Mouse (Mus musculus) gastrocnemius, adult 2 months (tissue): Measurements from ENCODE around the gene Gm13030. TPM values are rescaled to one million over a fixed set of nuclear protein-coding genes. Genes with fewer than 3 reads are reported as not detected.
"Not testable (repeated sequence)": the region's sequence is repeated elsewhere in the genome, so short reads cannot be mapped to it uniquely, and the experiment has no call there.

ENCODE experiments used
- DNase-seq: peaks from one replicate; pipeline ENCODE4 v3.0.0; 2022
- H3K27ac ChIP-seq: fragments of 200-600 bp; 2 replicates; pipeline ENCODE4 v1.8.1; 2022; ENCODE audit warnings: mild to moderate bottlenecking
- H3K4me3 ChIP-seq: fragments of 200-600 bp; 2 replicates; pipeline ENCODE4 v1.8.1; 2022; ENCODE audit warnings: mild to moderate bottlenecking, moderate library complexity
- CTCF ChIP-seq: fragments of 200-600 bp; IDR thresholded peaks from 2 replicates; pipeline ENCODE4 v1.8.1; 2022; ENCODE audit warnings: antibody characterized with exemption, mild to moderate bottlenecking, moderate library complexity
- intact Hi-C: fragments of 180-260 bp; cut with DNase I; formaldehyde crosslinking; loops from one replicate; pipeline ENCODE4 v1.15.1; 2025
- total RNA-seq, 2 experiments: library from RNA; stranded (reverse); gene quantifications; 2 replicates each; pipeline ENCODE4 v1.2.3; 2021

The Gm13030 gene
- total RNA-seq, 2 experiments from 2014 or later, result not detected

- peak; percentile 87 for TF ChIP-seq CTCF
- Histone ChIP-seq H3K27ac (no peak overlapping the region), H3K4me3 (no peak overlapping the region)
- peak; percentile 88 for DNase-seq
- intact Hi-C loops, result loop anchor here (1.0 kb wide), 1 partner anchor 18 kb away; no protein-coding TSS in a partner anchor
Observed at GRCm38 (mm10) chr4:138884261-138884660, 10.5 kb upstream of the Gm13030 start.

DNA sequence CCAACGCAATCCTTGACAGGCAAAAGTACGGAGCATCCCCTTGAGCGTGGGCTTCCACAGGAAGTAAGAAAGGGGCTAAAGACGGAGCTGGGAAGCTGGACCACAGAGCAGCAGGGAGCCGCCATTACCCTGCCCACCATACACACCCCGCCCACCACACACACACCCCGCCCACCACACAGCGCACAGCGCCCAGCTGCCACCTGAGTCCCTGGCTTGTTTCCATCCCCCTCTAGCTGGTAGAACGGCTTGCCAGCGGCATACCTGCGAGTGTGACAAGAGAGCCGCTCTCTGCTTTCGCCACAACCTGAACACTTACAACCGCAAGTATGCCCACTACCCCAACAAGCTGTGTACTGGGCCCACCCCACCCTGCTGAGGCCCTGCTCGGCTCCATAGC is 8.4 kb upstream of the Gm13030 start:
- intact Hi-C loops, result no loop called here
- H3K4me3 ChIP-seq, result no peak overlapping the region
- no peak overlapping the region for H3K27ac ChIP-seq
- DNase-seq, result peak; percentile 23
- no peak for TF ChIP-seq CTCF

- intact Hi-C loops, result no loop called here
- TF ChIP-seq CTCF, result no peak
- peak; percentile 65 for DNase-seq
- peak overlapping the region; percentile 38; the same call in 1 of the 2 replicates for H3K27ac ChIP-seq
- H3K4me3 ChIP-seq, result no peak overlapping the region
Observed at GRCm38 (mm10) chr4:138880811-138881584, 7.2 kb upstream of the Gm13030 start.

- peak; percentile 16 for DNase-seq
- Histone ChIP-seq H3K27ac (no peak overlapping the region), H3K4me3 (no peak overlapping the region)
- intact Hi-C loops, result no loop called here
- TF ChIP-seq CTCF, result no peak
Observed at GRCm38 (mm10) chr4:138879808-138880207, 6.0 kb upstream of the Gm13030 start.

DNA sequence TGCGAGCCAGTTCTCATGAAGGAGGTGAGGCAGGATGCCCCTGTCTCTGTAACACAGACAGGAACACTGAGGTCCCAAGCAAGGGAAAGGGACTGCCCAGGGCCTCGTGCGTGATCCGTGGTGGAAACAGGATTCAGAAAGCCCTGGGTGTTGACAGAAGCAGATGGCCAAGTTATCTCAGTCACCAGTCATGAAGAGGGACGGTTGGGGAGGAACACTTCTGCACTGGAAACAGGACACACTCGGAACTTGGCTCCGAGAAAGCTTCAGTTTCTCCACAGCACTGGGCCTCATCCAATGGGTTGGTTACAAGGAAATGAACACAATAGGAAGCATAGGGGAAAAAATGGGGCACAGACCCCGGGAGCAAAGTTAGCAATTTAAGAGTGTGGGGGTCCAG is 5.0 kb upstream of the Gm13030 start:
- intact Hi-C loops, result no loop called here
- DNase-seq, result peak; percentile 51

GRCm38 (mm10) chr4:138877731-138878130 is 4.0 kb upstream of the Gm13030 start, which contains the start of gene Pla2g2e:
Gene Pla2g2e (plus strand): TSS chr4:138877942.
- TF ChIP-seq CTCF, result no peak
- intact Hi-C loops, result no loop called here
- peak within 1 kb of the TSS; percentile 49; the same call in 1 of the 2 replicates for H3K27ac ChIP-seq
- no peak within 1 kb of the TSS for H3K4me3 ChIP-seq
- DNase-seq, result peak; percentile 25

More for the DNA sequence above, 5.0 kb upstream of the Gm13030 start:
- H3K4me3 ChIP-seq, result no peak overlapping the region
- peak overlapping the region; percentile 49; the same call in 1 of the 2 replicates for H3K27ac ChIP-seq
- no peak for TF ChIP-seq CTCF

DNA sequence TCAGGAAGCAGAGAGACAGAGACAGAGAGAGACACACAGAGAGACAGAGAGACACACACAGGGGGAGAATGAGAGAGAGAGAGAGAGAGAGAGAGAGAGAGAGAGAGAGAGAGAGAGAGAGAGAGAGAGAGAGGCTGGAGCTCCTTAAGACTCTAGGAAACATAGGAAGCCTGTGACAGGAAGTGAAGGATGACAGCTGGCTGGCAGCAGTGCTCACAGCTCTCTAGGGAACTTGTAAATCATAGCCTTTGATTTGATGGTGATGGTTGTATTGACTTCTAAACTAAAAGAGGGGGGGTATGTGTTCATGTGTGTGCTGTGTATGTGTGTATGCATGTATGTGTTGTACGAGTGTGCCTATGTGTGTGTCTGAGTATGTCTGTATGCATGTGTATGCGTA is 2.2 kb upstream of the Gm13030 start:
- intact Hi-C loops, result no loop called here
- no peak for TF ChIP-seq CTCF
- no peak for DNase-seq
- no peak overlapping the region for H3K4me3 ChIP-seq
- no peak overlapping the region for H3K27ac ChIP-seq

DNA sequence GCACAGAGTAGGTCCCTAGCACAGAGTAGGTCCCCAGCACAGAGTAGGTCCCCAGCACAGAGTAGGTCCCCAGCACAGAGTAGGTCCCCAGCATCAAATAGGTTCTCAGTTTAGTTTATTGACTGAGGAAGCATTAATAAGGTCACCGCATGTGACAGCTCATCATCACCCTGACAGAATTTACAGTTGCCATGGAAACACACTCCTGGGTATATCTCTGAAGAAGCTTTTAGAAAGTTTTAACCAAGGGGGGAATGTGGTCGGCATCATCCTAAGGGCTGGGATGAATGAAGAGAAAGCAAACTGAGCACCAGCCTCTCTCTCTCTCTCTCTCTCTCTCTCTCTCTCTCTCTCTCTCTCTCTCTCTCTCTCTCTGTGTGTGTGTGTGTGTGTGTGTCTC is 1.5 kb upstream of the Gm13030 start:
- intact Hi-C loops, H3K4me3 ChIP-seq, H3K27ac ChIP-seq, DNase-seq: not testable (repeated sequence)

GRCm38 (mm10) chr4:138868666-138869065 is 5.1 kb downstream of the Gm13030 start:
- DNase-seq, result peak; percentile 10
- intact Hi-C loops, result no loop called here
- no peak overlapping the region for H3K27ac ChIP-seq
- no peak overlapping the region for H3K4me3 ChIP-seq
- TF ChIP-seq CTCF, result no peak

DNA sequence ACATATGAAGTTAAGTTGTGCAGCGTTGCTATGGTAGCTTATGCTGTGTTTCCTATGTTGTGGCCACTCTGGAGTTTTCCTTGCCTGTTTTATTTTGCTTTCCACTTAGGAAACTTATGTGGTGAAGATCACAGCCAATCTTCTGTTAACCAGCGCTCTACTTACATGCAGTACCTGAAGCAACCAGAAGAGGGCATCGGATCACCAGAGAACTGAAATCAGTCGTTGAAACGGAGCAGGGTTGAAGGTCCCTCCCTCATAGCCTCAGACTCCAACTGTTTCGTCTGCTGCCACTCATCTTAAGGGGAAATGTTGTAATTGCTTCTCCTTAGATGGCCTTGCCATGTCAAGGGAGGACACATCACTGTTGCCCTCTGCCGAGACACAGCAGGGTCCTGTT is 7.4 kb downstream of the Gm13030 start:
- TF ChIP-seq CTCF, result peak; percentile 95
- intact Hi-C loops, result loop anchor here (1.0 kb wide), 1 partner anchor 18 kb away; no protein-coding TSS in a partner anchor
- Histone ChIP-seq H3K27ac (no peak overlapping the region), H3K4me3 (no peak overlapping the region)
- peak; percentile 71 for DNase-seq

GRCm38 (mm10) chr4:138865991-138866390 is 7.8 kb downstream of the Gm13030 start:
- intact Hi-C loops, result loop anchor here (1.0 kb wide), 1 partner anchor 18 kb away; no protein-coding TSS in a partner anchor

GRCm38 (mm10) chr4:138865092-138865491 is 8.7 kb downstream of the Gm13030 start:
- intact Hi-C loops, result no loop called here
- Histone ChIP-seq H3K27ac (no peak overlapping the region), H3K4me3 (no peak overlapping the region)
- no peak for TF ChIP-seq CTCF
- DNase-seq, result peak; percentile 13

More at GRCm38 (mm10) chr4:138865991-138866390, 7.8 kb downstream of the Gm13030 start:
- DNase-seq, result peak; percentile 17
- H3K4me3 ChIP-seq, result no peak overlapping the region
- TF ChIP-seq CTCF, result no peak
- H3K27ac ChIP-seq, result no peak overlapping the region

DNA sequence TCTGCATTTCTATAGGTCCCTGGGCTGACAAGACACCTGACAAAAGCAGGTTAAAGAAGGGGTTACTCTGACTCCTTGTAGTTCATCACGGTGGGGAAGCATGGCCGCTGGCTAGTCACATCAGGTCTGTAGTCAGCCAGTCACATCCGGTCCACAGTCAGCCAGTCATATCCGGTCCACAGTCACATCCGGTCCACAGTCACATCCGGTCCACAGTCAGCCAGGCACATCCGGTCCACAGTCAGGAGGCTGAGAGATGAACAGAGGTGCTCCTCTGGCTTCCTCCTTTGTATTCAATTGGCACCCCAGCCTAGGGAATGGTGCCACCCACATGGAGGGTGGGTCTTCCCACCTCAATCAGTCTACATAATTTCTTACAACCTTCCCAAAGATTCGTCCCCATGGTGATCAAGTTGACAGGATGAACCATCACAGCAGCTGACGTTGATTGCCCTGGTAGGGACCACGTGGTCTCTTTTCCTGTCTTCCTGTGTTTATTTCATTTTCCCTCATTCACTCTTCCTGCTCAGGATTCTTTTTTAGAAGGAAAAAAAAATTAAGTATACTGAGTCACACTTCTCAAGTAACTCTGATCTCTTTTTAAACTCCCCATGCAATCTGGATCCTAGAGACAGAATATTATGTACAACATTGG is 10.3 kb downstream of the Gm13030 start, which contains the start of gene Pla2g5:
Pla2g5 (minus strand) TSS at position 139 of the 655 bp plus-strand sequence.
- Histone ChIP-seq H3K27ac (no peak within 1 kb of the TSS), H3K4me3 (peak within 1 kb of the TSS; percentile 42)
- intact Hi-C loops, result no loop called here
- peak; percentile 12 for DNase-seq
- no peak for TF ChIP-seq CTCF
